Mouse (Mus musculus) limb, embryonic 11.5 days (tissue): ENCODE results near the gene 1110012L19Rik. TPM values are rescaled to one million over a fixed set of nuclear protein-coding genes. Genes with fewer than 3 reads are reported as not detected.
"Not testable (repeated sequence)": the region's sequence is repeated elsewhere in the genome, so short reads cannot be mapped to it uniquely, and the experiment has no call there.

Source experiments
- ATAC-seq: fragments of 200-750 bp; cut with Nextera tagmentation; 2 replicates; pipeline ENCODE4 v1.8.0; 2017; ENCODE audit warnings: low read depth; ENCODE audit not compliant: insufficient number of reproducible peaks, low FRiP score, low TSS enrichment
- DNase-seq: peaks from one replicate; pipeline ENCODE4 v3.0.0-alpha.2; 2015; ENCODE audit warnings: low spot score
- H3K27ac ChIP-seq: fragments of 300-500 bp; sonication (generic); replicated peaks from 2 replicates; pipeline ENCODE4 v1.5.1; 2014; ENCODE audit warnings: low read depth, mild to moderate bottlenecking, low read length
- H3K27me3 ChIP-seq: fragments of 300-500 bp; sonication (generic); 2 replicates; pipeline ENCODE4 v1.6.1; 2014; ENCODE audit warnings: mild to moderate bottlenecking, low read length, mixed read lengths; ENCODE audit not compliant: control insufficient read depth, insufficient read depth
- H3K36me3 ChIP-seq: fragments of 300-500 bp; sonication (generic); 2 replicates; pipeline ENCODE4 v1.6.1; 2014; ENCODE audit warnings: mild to moderate bottlenecking, low read length, moderate library complexity, mixed read lengths; ENCODE audit not compliant: control insufficient read depth, insufficient read depth
- H3K4me1 ChIP-seq: fragments of 300-500 bp; sonication (generic); 2 replicates; pipeline ENCODE4 v1.6.1; 2014; ENCODE audit warnings: low read length, mixed read lengths; ENCODE audit not compliant: control insufficient read depth, insufficient read depth
- H3K4me2 ChIP-seq: fragments of 300-500 bp; sonication (generic); 2 replicates; pipeline ENCODE4 v1.6.1; 2014; ENCODE audit warnings: low read depth, mild to moderate bottlenecking, moderate library complexity; ENCODE audit not compliant: severe bottlenecking
- H3K4me3 ChIP-seq: fragments of 300-500 bp; sonication (generic); 2 replicates; pipeline ENCODE4 v1.5.1; 2014; ENCODE audit warnings: low read depth, low read length
- H3K9ac ChIP-seq: fragments of 300-500 bp; sonication (generic); 2 replicates; pipeline ENCODE4 v1.6.1; 2014; ENCODE audit warnings: mild to moderate bottlenecking, low read length
- H3K9me3 ChIP-seq: fragments of 300-500 bp; sonication (generic); 2 replicates; pipeline ENCODE4 v1.6.1; 2016; ENCODE audit warnings: low read length; ENCODE audit not compliant: control insufficient read depth
- WGBS: fragments of 180-500 bp; shearing (Covaris S2); extraction: QIAGEN DNeasy Blood & Tissue Kit; methylation state at CpG from one replicate; pipeline ENCODE4 v1.1.7; 2014; 5-methylcytosine and 5-hydroxymethylcytosine counted together
- polyA plus RNA-seq: library from polyadenylated mRNA; unstranded; fragments of >200 nt; fragmentation: Nextera tagmentation; extraction: Ambion mirVana; gene quantifications from 2 replicates; pipeline ENCODE4 v1.2.1, GENCODE M21; 2014

The 1110012L19Rik gene
- polyA plus RNA-seq, 1 experiment from 2014 or later: 26.9 TPM

GRCm38 (mm10) chrX:70385962-70386351 lies 280 bp downstream of the 1110012L19Rik start:
- no peaks in the 10 kb centered on the region for H3K36me3 ChIP-seq
- no peak overlapping the region; the same call in 1 of the 2 replicates for H3K27ac ChIP-seq
- H3K27me3 ChIP-seq: no peaks in the 10 kb centered on the region
- 17% methylated on average over 11 of the region's 11 CpGs for WGBS
- ATAC-seq: peak; percentile 77
- H3K4me3 ChIP-seq: peak overlapping the region; percentile 48
- peak overlapping the region; percentile 45 for H3K4me2 ChIP-seq
- H3K4me1 ChIP-seq: no peaks in the 10 kb centered on the region
- H3K9ac ChIP-seq: peak overlapping the region; percentile 60
- no peaks in the 10 kb centered on the region for H3K9me3 ChIP-seq
- DNase-seq: no peak

- H3K9me3 ChIP-seq, H3K27me3 ChIP-seq, H3K4me2 ChIP-seq, H3K27ac ChIP-seq, H3K4me3 ChIP-seq, H3K4me1 ChIP-seq, H3K9ac ChIP-seq, H3K36me3 ChIP-seq, ATAC-seq, DNase-seq: not testable (repeated sequence)
These were observed 7.0 kb downstream of the 1110012L19Rik start for GRCm38 (mm10) chrX:70392636-70393035.

- DNase-seq, H3K36me3 ChIP-seq, H3K27ac ChIP-seq, H3K4me2 ChIP-seq, H3K27me3 ChIP-seq, H3K4me1 ChIP-seq, ATAC-seq, H3K9ac ChIP-seq, H3K9me3 ChIP-seq, H3K4me3 ChIP-seq: not testable (repeated sequence)
- 75% methylated on average over 3 of the region's 3 CpGs for WGBS
These were observed 39.8 kb downstream of the 1110012L19Rik start for GRCm38 (mm10) chrX:70425473-70425872.

Other genes starting within 250 kb of the 1110012L19Rik start
- 2.6 and 2.9 TPM in 2 replicates for gene Ids, start 20.8 kb upstream of the 1110012L19Rik start, polyA plus RNA-seq
- gene Tmem185a, start 91.3 kb downstream of the 1110012L19Rik start, polyA plus RNA-seq: 40.1 and 40.2 TPM in 2 replicates